Mouse (Mus musculus) stomach, postnatal 0 days (tissue): ENCODE measurements at regions not wholly inside any gene's neighbourhood (a gene's known extent, or its start where the extent isn't known, plus 50 kb on each side); places are given as distances from the start of the nearest gene placed in this dataset.

Experiments
- CTCF ChIP-seq: IDR thresholded peaks from 2 replicates; pipeline ENCODE4 v1.5.1; 2016; ENCODE audit warnings: antibody characterized with exemption, low read depth, mild to moderate bottlenecking, moderate library complexity
- EP300 ChIP-seq: optimal IDR thresholded peaks from 2 replicates; pipeline ENCODE3; 2016; ENCODE audit warnings: antibody characterized with exemption

DNA sequence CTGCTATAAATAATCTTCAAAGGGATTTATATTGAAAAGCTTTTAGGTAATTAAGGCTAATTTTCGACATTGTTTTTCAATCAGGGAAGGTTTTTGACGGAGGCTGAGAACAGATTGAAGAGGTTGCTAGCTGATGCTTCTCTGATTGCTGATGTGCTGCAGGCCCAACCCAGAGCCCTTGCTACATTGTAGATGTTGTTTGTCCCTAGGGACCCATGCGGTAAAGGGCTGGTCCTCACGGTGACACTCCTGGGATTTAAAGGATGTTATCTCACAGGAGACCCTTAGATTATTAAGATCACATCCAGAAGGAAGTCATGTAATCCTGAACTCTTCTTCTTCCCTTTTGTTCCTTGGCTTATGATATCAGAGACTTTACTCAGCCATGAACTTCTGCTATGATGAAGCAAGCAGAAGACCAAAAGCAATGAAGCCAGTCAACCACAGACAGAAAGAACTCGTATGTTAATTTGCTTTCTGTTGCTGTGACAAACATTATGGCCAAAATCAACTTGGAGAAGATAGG is 191.2 kb upstream of the Amigo2 start:
- no peak for TF ChIP-seq CTCF
- TF ChIP-seq EP300: no peak
